Mouse (Mus musculus): ENCODE results near the gene Olfr211. TPM values are rescaled to one million over a fixed set of nuclear protein-coding genes. Genes with fewer than 3 reads are reported as not detected.

Gene Olfr211
- not detected for polyA plus RNA-seq (2014; fragmentation: Illumina TruSeq; extraction: RNeasy Lipid Tissue Mini Kit (QIAGEN cat#74804); ENCODE audit: low read depth, low replicate concordance)

GRCm38 (mm10) chr6:116488791-116489190 is at the start of gene Olfr211:
Gene Olfr211, plus strand, starts transcription at chr6:116489091.

GRCm38 (mm10) chr6:116460544-116461283 is 28.2 kb upstream of the Olfr211 start, which contains the start of gene Alox5:
Gene Alox5, minus strand, starts transcription at chr6:116461178.

GRCm38 (mm10) chr6:116506302-116507003 is 17.6 kb downstream of the Olfr211 start, which contains the start of gene Olfr212:
Gene Olfr212, plus strand, starts transcription at chr6:116506516.

GRCm38 (mm10) chr6:116538156-116538555 is 49.3 kb downstream of the Olfr211 start, which contains the start of gene Olfr213:
Gene Olfr213, plus strand, starts transcription at chr6:116538456.

Other genes starting within 250 kb of the Olfr211 start
- gene Zfand4, start 224.9 kb upstream of the Olfr211 start, polyA plus RNA-seq (2014; fragmentation: Illumina TruSeq; extraction: RNeasy Lipid Tissue Mini Kit (QIAGEN cat#74804); ENCODE audit: low read depth, low replicate concordance): 6.0 TPM
- gene March8, start 151.1 kb upstream of the Olfr211 start, polyA plus RNA-seq (2014; fragmentation: Illumina TruSeq; extraction: RNeasy Lipid Tissue Mini Kit (QIAGEN cat#74804); ENCODE audit: low read depth, low replicate concordance): 48.6 TPM
- 10.1 TPM for gene Alox5, start 27.9 kb upstream of the Olfr211 start, polyA plus RNA-seq (2014; fragmentation: Illumina TruSeq; extraction: RNeasy Lipid Tissue Mini Kit (QIAGEN cat#74804); ENCODE audit: low read depth, low replicate concordance)
- not detected for gene Olfr212, start 17.4 kb downstream of the Olfr211 start, polyA plus RNA-seq (2014; fragmentation: Illumina TruSeq; extraction: RNeasy Lipid Tissue Mini Kit (QIAGEN cat#74804); ENCODE audit: low read depth, low replicate concordance)
- gene Olfr213, start 49.4 kb downstream of the Olfr211 start, polyA plus RNA-seq (2014; fragmentation: Illumina TruSeq; extraction: RNeasy Lipid Tissue Mini Kit (QIAGEN cat#74804); ENCODE audit: low read depth, low replicate concordance): not detected
- not detected for gene Gm5580, start 62.0 kb downstream of the Olfr211 start, polyA plus RNA-seq (2014; fragmentation: Illumina TruSeq; extraction: RNeasy Lipid Tissue Mini Kit (QIAGEN cat#74804); ENCODE audit: low read depth, low replicate concordance)
- not detected for gene Olfr214, start 65.1 kb downstream of the Olfr211 start, polyA plus RNA-seq (2014; fragmentation: Illumina TruSeq; extraction: RNeasy Lipid Tissue Mini Kit (QIAGEN cat#74804); ENCODE audit: low read depth, low replicate concordance)
- gene Olfr215, start 95.1 kb downstream of the Olfr211 start, polyA plus RNA-seq (2014; fragmentation: Illumina TruSeq; extraction: RNeasy Lipid Tissue Mini Kit (QIAGEN cat#74804); ENCODE audit: low read depth, low replicate concordance): not detected
- gene Zfp422, start 139.9 kb downstream of the Olfr211 start, polyA plus RNA-seq (2014; fragmentation: Illumina TruSeq; extraction: RNeasy Lipid Tissue Mini Kit (QIAGEN cat#74804); ENCODE audit: low read depth, low replicate concordance): 22.0 TPM
- 56.3 TPM for gene Depp1, start 161.5 kb downstream of the Olfr211 start, polyA plus RNA-seq (2014; fragmentation: Illumina TruSeq; extraction: RNeasy Lipid Tissue Mini Kit (QIAGEN cat#74804); ENCODE audit: low read depth, low replicate concordance)
- 9.2 TPM for gene Rassf4, start 184.9 kb downstream of the Olfr211 start, polyA plus RNA-seq (2014; fragmentation: Illumina TruSeq; extraction: RNeasy Lipid Tissue Mini Kit (QIAGEN cat#74804); ENCODE audit: low read depth, low replicate concordance)
- not detected for gene Tmem72, start 227.8 kb downstream of the Olfr211 start, polyA plus RNA-seq (2014; fragmentation: Illumina TruSeq; extraction: RNeasy Lipid Tissue Mini Kit (QIAGEN cat#74804); ENCODE audit: low read depth, low replicate concordance)